Mouse (Mus musculus) bone marrow macrophage, adult 2 months (primary cell): Measurements from ENCODE around the gene Colgalt1.

Experiments used
- CTCF ChIP-seq: IDR thresholded peaks from 2 replicates; pipeline ENCODE4 v1.5.1; 2012; ENCODE audit warnings: low read depth, mild to moderate bottlenecking, low read length, moderate library complexity
- POLR2A ChIP-seq: IDR thresholded peaks from 2 replicates; pipeline ENCODE4 v1.6.1; 2012; ENCODE audit warnings: mild to moderate bottlenecking, low read depth, low read length, borderline replicate concordance

DNA sequence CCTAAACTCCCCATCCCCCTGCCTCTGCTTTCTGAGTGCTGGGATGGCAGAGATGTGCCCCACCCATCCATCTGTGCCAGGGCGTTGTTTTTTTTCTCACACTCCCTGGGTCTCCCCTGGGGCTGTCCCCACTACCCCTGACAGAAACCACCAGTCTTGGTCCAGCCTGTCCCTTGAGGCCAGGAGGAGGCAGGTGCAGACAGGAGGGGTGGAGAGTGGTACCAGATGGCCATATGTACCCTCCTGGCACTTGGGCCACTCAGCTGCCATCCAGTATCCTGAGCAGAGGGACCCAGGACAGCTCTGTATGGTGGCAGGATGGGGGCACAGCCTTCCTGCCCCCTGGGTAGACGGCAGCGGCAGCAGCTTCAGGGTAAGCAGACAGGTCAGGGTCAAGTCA is 13.3 kb upstream of the Colgalt1 start, which contains the start of gene Fam129c:
- TF ChIP-seq CTCF (no peak), POLR2A (no peak)
